Mouse (Mus musculus) inflammation-experienced regulatory T-cells, adult 6 months (primary cell): Measurements from ENCODE around the gene Man1b1. TPM values are rescaled to one million over a fixed set of nuclear protein-coding genes. Genes with fewer than 3 reads are reported as not detected.

Experiments used
- polyA plus RNA-seq, 3 experiments: library from polyadenylated mRNA; unstranded; fragments of 100-300 nt; shearing (Covaris generic); gene quantifications; one replicate each; pipeline ENCODE4 v1.2.1; 2017

The Man1b1 gene
- polyA plus RNA-seq, 3 experiments from 2014 or later, result 21.2 to 24.3 (median 23.1) TPM

Other genes with a start within 250 kb of the Man1b1 start
- 1 to 10 TPM in 2 of 3 experiments, under 1 TPM in 1; 0.68 to 4.2 (median 4.2) TPM for gene Noxa1, start 237.2 kb upstream of the Man1b1 start, polyA plus RNA-seq
- gene Nrarp, start 151.6 kb upstream of the Man1b1 start, polyA plus RNA-seq, result 1 to 10 TPM in 1 of 3 experiments, under 1 TPM in 2; 0.54 to 1.2 (median 0.59) TPM
- 10 to 100 TPM; 55.3 to 73.9 (median 67.2) TPM for gene Tor4a, start 135.5 kb upstream of the Man1b1 start, polyA plus RNA-seq
- gene Nelfb, start 120.8 kb upstream of the Man1b1 start, polyA plus RNA-seq, result 10 to 100 TPM; 46.6 to 50.3 (median 47.0) TPM
- not detected for gene Stpg3, start 117.7 kb upstream of the Man1b1 start, polyA plus RNA-seq
- gene Fam166a, start 113.6 kb upstream of the Man1b1 start, polyA plus RNA-seq, result not detected
- gene Tubb4b, start 107.6 kb upstream of the Man1b1 start, polyA plus RNA-seq, result 100 to 1,000 TPM in 1 of 3 experiments, 10 to 100 TPM in 2; 90.3 to 208 (median 96.5) TPM
- not detected for gene Slc34a3, start 98.0 kb upstream of the Man1b1 start, polyA plus RNA-seq
- not detected for gene Rnf224, start 95.6 kb upstream of the Man1b1 start, polyA plus RNA-seq
- gene Rnf208, start 90.1 kb upstream of the Man1b1 start, polyA plus RNA-seq, result 1 to 10 TPM in 1 of 3 experiments, under 1 TPM in 2; 0.53 to 1.6 (median 0.99) TPM
- not detected for gene Cysrt1, start 89.9 kb upstream of the Man1b1 start, polyA plus RNA-seq
- gene AL732309.1, start 85.5 kb upstream of the Man1b1 start, polyA plus RNA-seq, result 1 to 10 TPM; 2.3 to 9.2 (median 4.0) TPM
- gene Tmem203, start 76.9 kb upstream of the Man1b1 start, polyA plus RNA-seq, result 10 to 100 TPM in 1 of 3 experiments, 1 to 10 TPM in 2; 8.3 to 13.7 (median 8.7) TPM
- 1 to 10 TPM; 3.4 to 4.7 (median 3.9) TPM for gene Tprn, start 69.7 kb upstream of the Man1b1 start, polyA plus RNA-seq
- 100 to 1,000 TPM; 111 to 156 (median 121) TPM for gene Ssna1, start 59.9 kb upstream of the Man1b1 start, polyA plus RNA-seq
- gene Anapc2, start 59.9 kb upstream of the Man1b1 start, polyA plus RNA-seq, result 10 to 100 TPM; 29.3 to 44.6 (median 39.2) TPM
- not detected for gene Tmem210, start 44.2 kb upstream of the Man1b1 start, polyA plus RNA-seq
- gene Lrrc26, start 42.4 kb upstream of the Man1b1 start, polyA plus RNA-seq, result not detected
- gene Grin1, start 13.2 kb upstream of the Man1b1 start, polyA plus RNA-seq, result not detected
- gene Dpp7, start 24.0 kb downstream of the Man1b1 start, polyA plus RNA-seq, result 10 to 100 TPM; 10.2 to 24.6 (median 21.1) TPM
- gene Uap1l1, start 33.3 kb downstream of the Man1b1 start, polyA plus RNA-seq, result 10 to 100 TPM; 12.2 to 20.6 (median 18.3) TPM
- gene Sapcd2, start 40.0 kb downstream of the Man1b1 start, polyA plus RNA-seq, result 10 to 100 TPM in 1 of 3 experiments, under 1 TPM in 2; 0.44 to 10.5 (median 0.80) TPM
- gene Entpd2, start 63.5 kb downstream of the Man1b1 start, polyA plus RNA-seq, result 1 to 10 TPM in 1 of 3 experiments, under 1 TPM in 1, not detected in 1; 0.49 to 1.3 TPM
- gene Npdc1, start 67.0 kb downstream of the Man1b1 start, polyA plus RNA-seq, result 1 to 10 TPM; 2.8 to 6.1 (median 6.0) TPM
- 10 to 100 TPM in 1 of 3 experiments, 1 to 10 TPM in 2; 4.1 to 14.7 (median 7.2) TPM for gene Fut7, start 90.9 kb downstream of the Man1b1 start, polyA plus RNA-seq
- gene Abca2, start 96.4 kb downstream of the Man1b1 start, polyA plus RNA-seq, result 10 to 100 TPM; 31.4 to 59.3 (median 41.8) TPM
- 1 to 10 TPM; 1.2 to 1.9 (median 1.6) TPM for gene Clic3, start 124.5 kb downstream of the Man1b1 start, polyA plus RNA-seq
- 10 to 100 TPM; 70.4 to 92.1 (median 89.2) TPM for gene Paxx, start 128.8 kb downstream of the Man1b1 start, polyA plus RNA-seq
- not detected for gene Ptgds, start 137.7 kb downstream of the Man1b1 start, polyA plus RNA-seq
- gene Lcn12, start 161.6 kb downstream of the Man1b1 start, polyA plus RNA-seq, result not detected
- gene Fbxw5, start 168.4 kb downstream of the Man1b1 start, polyA plus RNA-seq, result 10 to 100 TPM; 49.1 to 88.0 (median 76.8) TPM
- gene C8g, start 169.4 kb downstream of the Man1b1 start, polyA plus RNA-seq, result 1 to 10 TPM; 2.1 to 5.1 (median 3.4) TPM
- 10 to 100 TPM; 74.8 to 85.3 (median 76.1) TPM for gene Traf2, start 214.6 kb downstream of the Man1b1 start, polyA plus RNA-seq
- 100 to 1,000 TPM; 246 to 394 (median 269) TPM for gene Edf1, start 225.5 kb downstream of the Man1b1 start, polyA plus RNA-seq
- 1 to 10 TPM in 2 of 3 experiments, under 1 TPM in 1; 0.85 to 2.2 (median 1.3) TPM for gene Mamdc4, start 242.5 kb downstream of the Man1b1 start, polyA plus RNA-seq
- 10 to 100 TPM; 37.0 to 64.3 (median 56.2) TPM for gene Phpt1, start 242.9 kb downstream of the Man1b1 start, polyA plus RNA-seq
- under 1 TPM in 1 of 3 experiments, not detected in 2; 0.07 TPM for gene Ajm1, start 249.4 kb downstream of the Man1b1 start, polyA plus RNA-seq